Mouse (Mus musculus) MEL (cell line): ENCODE results near the gene Tspan9.

Experiments
- CTCF ChIP-seq, 3 experiments: IDR thresholded peaks in 2 of 3; conservative IDR thresholded peaks in 1 of 3; 2 replicates each; pipeline ENCODE4 v1.5.1; 2011 to 2012; ENCODE audit warnings: low read length in 3 of 3, low read depth in 2 of 3, mild to moderate bottlenecking in 2 of 3, improper control_type of control experiment in 1 of 3, inconsistent platforms in 1 of 3, mixed read lengths in 1 of 3, moderate library complexity in 1 of 3; ENCODE audit not compliant: control insufficient read depth in 1 of 3, insufficient read depth in 1 of 3, poor library complexity in 1 of 3, severe bottlenecking in 1 of 3
- POLR2A ChIP-seq, 2 experiments: IDR thresholded peaks; 2 replicates each; pipeline ENCODE4 v1.6.1; 2011 to 2012; ENCODE audit warnings: low read length in 2 of 2, mild to moderate bottlenecking in 2 of 2, control low read depth in 1 of 2, improper control_type of control experiment in 1 of 2, low read depth in 1 of 2, moderate library complexity in 1 of 2; ENCODE audit not compliant: control insufficient read depth in 1 of 2, insufficient read depth in 1 of 2, poor library complexity in 1 of 2

DNA sequence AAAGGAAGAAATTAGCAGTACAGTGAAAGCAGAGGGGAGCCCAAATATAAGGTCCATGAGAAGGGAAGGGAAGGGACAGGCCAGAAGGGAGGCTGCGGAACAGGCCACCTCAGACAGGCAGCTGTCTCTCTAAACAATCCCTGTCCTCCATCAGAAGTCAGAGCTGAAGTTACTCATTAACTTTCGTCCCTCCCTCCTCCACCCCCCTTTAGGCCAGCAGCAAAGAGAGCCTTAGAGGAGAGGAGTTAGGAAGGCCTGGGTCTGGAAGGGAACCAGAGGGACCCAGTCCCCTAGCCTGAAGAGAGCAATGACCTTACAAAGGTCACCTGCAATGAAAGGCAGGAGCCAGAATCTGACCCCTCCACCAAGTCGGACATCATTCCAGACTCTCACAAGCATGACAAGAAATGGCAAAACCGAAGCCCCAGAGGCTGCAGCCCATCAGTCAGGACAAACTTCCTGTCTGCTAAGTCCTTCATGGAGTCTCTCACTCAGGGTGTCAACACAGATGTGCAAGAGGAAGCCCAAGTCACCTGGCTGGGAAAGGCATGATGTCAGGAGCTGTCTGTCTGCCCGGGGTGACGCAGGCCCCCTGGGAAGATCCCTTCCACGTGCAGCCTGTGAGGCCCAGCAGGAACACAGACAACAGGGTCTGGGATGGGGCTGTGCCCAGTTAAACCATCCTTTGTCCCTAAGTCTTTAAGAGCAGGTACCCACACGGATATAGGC is 9.0 kb downstream of the Tspan9 start:
- TF ChIP-seq CTCF (IDR thresholded peaks at IDR 0.05 in 2 of 3, conservative IDR thresholded peaks at IDR 0.05 in 1 of 3; ENCODE audit: control insufficient read depth in 1 of 3, insufficient read depth in 1 of 3, low read depth in 2 of 3, low read length in 3 of 3, poor library complexity in 1 of 3, severe bottlenecking in 1 of 3) = no peak
- no peak for TF ChIP-seq POLR2A (IDR thresholded peaks at IDR 0.05; ENCODE audit: control insufficient read depth in 1 of 2, insufficient read depth in 1 of 2, low read depth in 1 of 2, low read length in 2 of 2, poor library complexity in 1 of 2)
